Mouse (Mus musculus) frontal cortex, postnatal 36 days (tissue): ENCODE results near the gene Tnfrsf18.

ENCODE experiments used
- DNase-seq, 2 experiments: peaks; one replicate each; pipeline ENCODE4 v3.0.0; 2022; ENCODE audit warnings: low spot score in 2 of 2

Gene Tnfrsf18

GRCm38 (mm10) chr4:156026013-156026412 is at the start of gene Tnfrsf18:
Gene Tnfrsf18 (plus strand): TSS chr4:156026164.
- peak; percentile 68 to 70 for DNase-seq

- DNase-seq: no peak
Observed at GRCm38 (mm10) chr4:155981436-155982082, 44.4 kb upstream of the Tnfrsf18 start.

GRCm38 (mm10) chr4:155983788-155984187 is 42.2 kb upstream of the Tnfrsf18 start:
- no peak for DNase-seq

- no peak for DNase-seq
Observed at GRCm38 (mm10) chr4:155991211-155991907, 34.6 kb upstream of the Tnfrsf18 start.

- DNase-seq: no peak
Observed at GRCm38 (mm10) chr4:155991908-155992230, 34.1 kb upstream of the Tnfrsf18 start.

GRCm38 (mm10) chr4:155992241-155992905 is 33.6 kb upstream of the Tnfrsf18 start, which contains the start of the genes B3galt6 and Sdf4:
Gene B3galt6 (minus strand): TSS chr4:155992649.
Gene Sdf4 (plus strand): TSS chr4:155992872.
- peak; percentile 88 to 91 for DNase-seq

- DNase-seq: peak; percentile 97 to 98
Observed at GRCm38 (mm10) chr4:155992906-155993547, 32.9 kb upstream of the Tnfrsf18 start.

- no peak for DNase-seq
Observed at GRCm38 (mm10) chr4:155993606-155994005, 32.4 kb upstream of the Tnfrsf18 start.

- no peak for DNase-seq
Observed at GRCm38 (mm10) chr4:156004109-156004508, 21.9 kb upstream of the Tnfrsf18 start.

- no peak for DNase-seq
Observed at GRCm38 (mm10) chr4:156008369-156008768, 17.6 kb upstream of the Tnfrsf18 start.

GRCm38 (mm10) chr4:156013637-156014036 is 12.3 kb upstream of the Tnfrsf18 start, which contains the start of gene Tnfrsf4:
Gene Tnfrsf4 (plus strand): TSS chr4:156013843.
- peak in 1 of 2 experiments; percentile 54 for DNase-seq

- DNase-seq: no peak
Observed at GRCm38 (mm10) chr4:156014436-156014835, 11.5 kb upstream of the Tnfrsf18 start.

GRCm38 (mm10) chr4:156019771-156020170 is 6.2 kb upstream of the Tnfrsf18 start:
- no peak for DNase-seq

- DNase-seq: no peak
Observed at GRCm38 (mm10) chr4:156021381-156021780, 4.6 kb upstream of the Tnfrsf18 start.

GRCm38 (mm10) chr4:156021942-156022419 is 4.0 kb upstream of the Tnfrsf18 start:
- no peak for DNase-seq

GRCm38 (mm10) chr4:156023520-156023919 is 2.4 kb upstream of the Tnfrsf18 start:
- no peak for DNase-seq

- DNase-seq: no peak
Observed at GRCm38 (mm10) chr4:156024184-156024583, 1.8 kb upstream of the Tnfrsf18 start.

- no peak for DNase-seq
Observed at GRCm38 (mm10) chr4:156028580-156028979, 2.6 kb downstream of the Tnfrsf18 start.

- no peak for DNase-seq
Observed at GRCm38 (mm10) chr4:156030651-156031118, 4.7 kb downstream of the Tnfrsf18 start.

GRCm38 (mm10) chr4:156031255-156031592 is 5.3 kb downstream of the Tnfrsf18 start:
- no peak for DNase-seq

- DNase-seq: peak; percentile 65 to 84
Observed at GRCm38 (mm10) chr4:156031593-156032391, 5.8 kb downstream of the Tnfrsf18 start.
